Mouse (Mus musculus): ENCODE data around the gene Zyx.

Gene Zyx

GRCm38 (mm10) chr6:42350021-42350967 lies 864 bp downstream of the Zyx start:
- DNase-seq (ENCODE audit: low read depth, low spot score), result no peak

- DNase-seq (ENCODE audit: low read depth, low spot score), result peak; percentile 26
Measured at GRCm38 (mm10) chr6:42350968-42351775, 1.7 kb downstream of the Zyx start.

- peak; percentile 10 for DNase-seq (ENCODE audit: low read depth, low spot score)
Measured at GRCm38 (mm10) chr6:42351776-42352485, 2.5 kb downstream of the Zyx start.

GRCm38 (mm10) chr6:42352486-42352846 lies 3.0 kb downstream of the Zyx start:
- DNase-seq (ENCODE audit: low read depth, low spot score), result no peak

- no peak for DNase-seq (ENCODE audit: low read depth, low spot score)
Measured at GRCm38 (mm10) chr6:42353180-42353579, 3.8 kb downstream of the Zyx start.

- DNase-seq (ENCODE audit: low read depth, low spot score), result peak; percentile 45
Measured at GRCm38 (mm10) chr6:42354076-42355019, 4.9 kb downstream of the Zyx start.

- no peak for DNase-seq (ENCODE audit: low read depth, low spot score)
Measured at GRCm38 (mm10) chr6:42355366-42355765, 5.9 kb downstream of the Zyx start.

- DNase-seq (ENCODE audit: low read depth, low spot score), result no peak
Measured at GRCm38 (mm10) chr6:42355794-42356600, 6.6 kb downstream of the Zyx start.

GRCm38 (mm10) chr6:42356913-42357312 lies 7.5 kb downstream of the Zyx start:
- no peak for DNase-seq (ENCODE audit: low read depth, low spot score)

- no peak for DNase-seq (ENCODE audit: low read depth, low spot score)
Measured at GRCm38 (mm10) chr6:42357901-42358300, 8.5 kb downstream of the Zyx start.

- no peak for DNase-seq (ENCODE audit: low read depth, low spot score)
Measured at GRCm38 (mm10) chr6:42358901-42359300, 9.5 kb downstream of the Zyx start.

GRCm38 (mm10) chr6:42359364-42360147 lies 10.1 kb downstream of the Zyx start:
- DNase-seq (ENCODE audit: low read depth, low spot score), result no peak

- DNase-seq (ENCODE audit: low read depth, low spot score), result no peak
Measured at GRCm38 (mm10) chr6:42360231-42360840, 10.9 kb downstream of the Zyx start.

- no peak for DNase-seq (ENCODE audit: low read depth, low spot score)
Measured at GRCm38 (mm10) chr6:42361041-42361895, 11.8 kb downstream of the Zyx start.

GRCm38 (mm10) chr6:42362074-42362473 lies 12.6 kb downstream of the Zyx start:
- DNase-seq (ENCODE audit: low read depth, low spot score), result no peak

GRCm38 (mm10) chr6:42362497-42362896 lies 13.1 kb downstream of the Zyx start:
- DNase-seq (ENCODE audit: low read depth, low spot score), result no peak

- no peak for DNase-seq (ENCODE audit: low read depth, low spot score)
Measured at GRCm38 (mm10) chr6:42362974-42363373, 13.5 kb downstream of the Zyx start.

- no peak for DNase-seq (ENCODE audit: low read depth, low spot score)
Measured at GRCm38 (mm10) chr6:42364066-42364465, 14.6 kb downstream of the Zyx start.

Data from CD4-positive helper T cell, adult 2 months (primary cell).